Mouse (Mus musculus): ENCODE measurements around the gene Coro1c.

DNA sequence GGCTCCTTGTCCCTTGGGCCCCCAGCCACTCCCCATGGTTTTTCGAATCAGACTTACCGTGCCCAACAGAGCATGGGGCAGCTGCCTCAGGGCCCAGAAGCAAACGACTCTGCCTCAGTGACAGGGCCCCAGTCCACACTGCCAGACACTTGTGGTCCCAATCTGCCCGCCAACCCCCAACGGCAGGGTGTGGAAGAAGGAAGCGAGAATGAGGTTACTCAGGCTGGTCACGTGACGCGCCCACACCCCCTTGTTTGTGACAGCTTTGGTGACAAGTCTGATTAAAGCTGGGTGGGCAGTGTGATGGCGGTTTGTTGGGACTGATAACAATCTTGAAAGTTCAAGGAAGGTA lies 78.3 kb downstream of the Coro1c start:
- TF ChIP-seq CTCF (IDR thresholded peaks at IDR 0.05; ENCODE audit: control insufficient read depth, insufficient read depth, insufficient replicate concordance, low read depth, low read length) (no peak), POLR2A (IDR thresholded peaks at IDR 0.05; ENCODE audit: control insufficient read depth, low read depth, low read length) (no peak)

Data from testis, adult 2 months (tissue).